Mouse (Mus musculus) forebrain, postnatal 0 days (tissue): ENCODE measurements around the gene Simc1. TPM values are rescaled to one million over a fixed set of nuclear protein-coding genes. Genes with fewer than 3 reads are reported as not detected.

Experiments used
- ATAC-seq: fragments of 200-750 bp; cut with Nextera tagmentation; 2 replicates; pipeline ENCODE4 v1.8.0; 2017; ENCODE audit warnings: mild to moderate bottlenecking, moderate library complexity
- DNase-seq: peaks from one replicate; pipeline ENCODE4 v3.0.0-alpha.2; 2015
- H3K27ac ChIP-seq: fragments of 300-500 bp; sonication (generic); 2 replicates; pipeline ENCODE4 v1.5.1; 2014; ENCODE audit warnings: low read depth, mild to moderate bottlenecking, antibody characterized with exemption, low read length, moderate library complexity, mixed read lengths
- H3K27me3 ChIP-seq: fragments of 300-500 bp; sonication (generic); 2 replicates; pipeline ENCODE4 v1.6.1; 2014; ENCODE audit warnings: mild to moderate bottlenecking, low read length, mixed read lengths; ENCODE audit not compliant: insufficient read depth
- H3K36me3 ChIP-seq: fragments of 300-500 bp; sonication (generic); 2 replicates; pipeline ENCODE4 v1.6.1; 2014; ENCODE audit warnings: mild to moderate bottlenecking, moderate library complexity; ENCODE audit not compliant: insufficient read depth
- H3K4me1 ChIP-seq: fragments of 300-500 bp; sonication (generic); 2 replicates; pipeline ENCODE4 v1.6.1; 2014; ENCODE audit warnings: antibody characterized with exemption; ENCODE audit not compliant: insufficient read depth
- H3K4me2 ChIP-seq: fragments of 300-500 bp; sonication (generic); 2 replicates; pipeline ENCODE4 v1.6.1; 2014; ENCODE audit warnings: low read depth, mild to moderate bottlenecking, moderate library complexity
- H3K4me3 ChIP-seq: fragments of 300-500 bp; sonication (generic); 2 replicates; pipeline ENCODE4 v1.5.1; 2014; ENCODE audit warnings: low read depth, low read length, mixed read lengths
- H3K9ac ChIP-seq: fragments of 300-500 bp; sonication (generic); 2 replicates; pipeline ENCODE4 v1.6.1; 2014; ENCODE audit warnings: mild to moderate bottlenecking
- H3K9me3 ChIP-seq: fragments of 300-500 bp; sonication (generic); 2 replicates; pipeline ENCODE4 v1.6.1; 2016; ENCODE audit warnings: low read length
- CTCF ChIP-seq: sonication (generic); IDR thresholded peaks from 2 replicates; pipeline ENCODE4 v1.5.1; 2016; ENCODE audit warnings: antibody characterized with exemption, control low read depth, low read depth
- WGBS: fragments of 180-500 bp; shearing (Covaris S2); extraction: QIAGEN DNeasy Blood & Tissue Kit; methylation state at CpG from one replicate; pipeline ENCODE4 v1.1.7; 2014; 5-methylcytosine and 5-hydroxymethylcytosine counted together
- polyA plus RNA-seq: library from polyadenylated mRNA; unstranded; fragments of >200 nt; fragmentation: Nextera tagmentation; extraction: Ambion mirVana; gene quantifications from 2 replicates; pipeline ENCODE4 v1.2.1, GENCODE M21; 2015
- total RNA-seq: library from RNA; depleted of rRNA; stranded (reverse); fragments of >200 nt; gene quantifications from 2 replicates; pipeline ENCODE4 v1.2.3, GENCODE M21; 2014; rRNA removed

Gene Simc1
- total RNA-seq (21.2 and 21.7 TPM in 2 replicates), polyA plus RNA-seq (7.4 and 9.1 TPM in 2 replicates)

DNA sequence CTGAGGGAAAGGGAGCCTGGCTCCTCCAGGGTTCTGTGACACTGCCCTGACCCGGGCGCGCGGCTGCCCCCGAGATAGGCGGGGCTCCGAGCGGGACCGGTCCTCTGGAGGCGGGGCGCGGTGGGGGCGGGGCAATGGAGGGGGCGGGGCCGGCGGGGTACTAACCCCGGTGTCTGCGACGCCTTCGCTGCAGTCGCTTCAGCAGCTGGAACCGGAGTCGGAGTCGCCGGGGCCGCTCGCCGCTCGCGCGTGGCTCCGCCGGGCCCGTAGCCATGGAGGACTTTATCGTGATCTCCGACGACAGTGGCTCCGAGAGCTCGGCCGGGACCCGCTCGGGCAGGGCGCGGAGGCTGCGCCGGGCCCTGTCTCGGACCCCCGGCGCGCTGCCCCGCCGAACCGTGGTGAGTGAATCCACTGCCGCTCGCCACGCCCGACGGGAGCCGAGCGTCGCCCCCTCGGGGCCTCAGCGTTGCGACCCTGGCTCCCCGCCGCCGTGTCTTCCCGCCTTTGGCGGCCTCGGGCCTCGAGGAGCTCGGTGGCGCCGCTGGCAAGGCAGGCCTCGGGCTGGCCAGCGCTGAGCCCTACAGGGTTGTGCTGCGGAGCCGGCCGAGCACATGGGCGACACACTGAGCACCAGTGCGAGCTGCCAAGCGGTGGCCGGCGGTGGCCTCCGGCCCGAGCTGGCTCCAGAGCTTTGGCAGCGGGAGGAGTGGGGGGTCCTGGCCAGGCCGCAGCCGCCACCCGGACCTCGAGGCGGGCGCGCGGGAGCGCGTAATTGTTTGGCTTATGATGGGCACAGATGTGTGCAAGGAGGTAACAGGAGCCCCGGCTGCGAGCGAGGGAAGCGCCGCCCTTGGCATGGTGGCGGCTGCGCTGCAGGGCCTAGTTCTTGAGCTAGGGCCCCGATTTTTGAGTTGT, at the start of gene Simc1:
Gene Simc1, plus strand, starts transcription at position 176 of the 918 bp plus-strand sequence.
- peak within 1 kb of the TSS; percentile 75 for H3K4me3 ChIP-seq
- H3K4me2 ChIP-seq, result peak within 1 kb of the TSS; percentile 81
- no peaks in the 10 kb centered on the region for H3K9me3 ChIP-seq
- peak within 1 kb of the TSS; percentile 94 for H3K9ac ChIP-seq
- H3K36me3 ChIP-seq, result no peaks in the 10 kb centered on the region
- no peaks in the 10 kb centered on the region; the same call in 1 of the 2 replicates for H3K27me3 ChIP-seq
- H3K27ac ChIP-seq, result peak within 1 kb of the TSS; percentile 85
- peak; percentile 73 for DNase-seq
- peak; percentile 6; the same call in 1 of the 2 replicates for TF ChIP-seq CTCF
- ATAC-seq, result peak; percentile 89
- peaks cover 8% of the 10 kb centered on the region; the same call in 1 of the 2 replicates for H3K4me1 ChIP-seq
- under 1% methylated on average over 98 of the region's 105 CpGs for WGBS

DNA sequence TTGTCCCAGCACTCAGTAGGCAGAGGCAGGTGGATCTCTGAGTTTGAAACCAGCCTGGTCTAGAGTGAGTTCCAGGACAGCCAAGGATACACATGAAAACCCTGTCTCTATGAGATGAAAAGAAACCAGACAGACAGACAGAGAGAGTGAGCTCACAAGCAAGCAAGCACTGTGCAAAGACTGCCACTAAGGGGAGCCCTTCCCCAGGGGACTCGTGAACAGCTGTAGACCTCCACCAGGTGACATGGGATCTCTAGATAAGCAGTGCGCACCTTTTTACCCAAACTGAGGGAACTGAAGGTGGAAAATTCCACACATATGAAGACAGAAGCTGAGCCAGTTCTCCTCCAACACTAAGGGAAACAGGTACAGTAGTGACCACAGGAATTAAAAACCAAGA, 46.5 kb upstream of the Simc1 start:
- H3K4me1 ChIP-seq, result no peaks in the 10 kb centered on the region
- peaks cover 72% of the 10 kb centered on the region for H3K36me3 ChIP-seq
- H3K27ac ChIP-seq, result no peak overlapping the region
- no peak overlapping the region for H3K4me3 ChIP-seq
- DNase-seq, result no peak
- peak; percentile 54 for TF ChIP-seq CTCF
- ATAC-seq, result no peak
- H3K4me2 ChIP-seq, result no peak overlapping the region
- no peak overlapping the region for H3K9ac ChIP-seq
- no peaks in the 10 kb centered on the region for H3K27me3 ChIP-seq
- 79% methylated on average over 2 of the region's 2 CpGs for WGBS
- H3K9me3 ChIP-seq, result no peaks in the 10 kb centered on the region

DNA sequence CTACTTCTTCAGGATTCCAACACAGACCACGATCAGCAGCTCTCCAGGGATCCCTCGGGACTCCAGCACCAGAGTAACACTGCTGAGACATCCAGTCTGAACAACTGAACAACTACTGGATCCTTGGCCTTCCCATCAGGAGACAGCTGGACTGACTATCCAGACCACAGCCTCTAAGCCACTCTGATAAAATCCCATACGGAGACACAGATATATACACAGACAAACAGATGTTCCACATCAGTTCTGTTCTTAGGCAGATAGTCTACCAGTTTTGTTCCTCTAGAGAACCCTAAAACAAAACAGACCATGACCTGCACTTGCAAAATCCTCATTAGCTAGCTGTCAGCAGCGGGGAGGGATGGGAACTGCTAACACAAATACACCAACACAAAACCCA, 44.3 kb upstream of the Simc1 start:
- Histone ChIP-seq H3K4me3 (no peak overlapping the region), H3K27ac (no peak overlapping the region), H3K36me3 (peaks cover 87% of the 10 kb centered on the region), H3K27me3 (no peaks in the 10 kb centered on the region), H3K4me2 (no peak overlapping the region), H3K4me1 (no peaks in the 10 kb centered on the region), H3K9ac (no peak overlapping the region), H3K9me3 (no peaks in the 10 kb centered on the region)
- ATAC-seq (no peak), DNase-seq (no peak)
- 91% methylated on average over 4 of the region's 4 CpGs for WGBS
- no peak for TF ChIP-seq CTCF

DNA sequence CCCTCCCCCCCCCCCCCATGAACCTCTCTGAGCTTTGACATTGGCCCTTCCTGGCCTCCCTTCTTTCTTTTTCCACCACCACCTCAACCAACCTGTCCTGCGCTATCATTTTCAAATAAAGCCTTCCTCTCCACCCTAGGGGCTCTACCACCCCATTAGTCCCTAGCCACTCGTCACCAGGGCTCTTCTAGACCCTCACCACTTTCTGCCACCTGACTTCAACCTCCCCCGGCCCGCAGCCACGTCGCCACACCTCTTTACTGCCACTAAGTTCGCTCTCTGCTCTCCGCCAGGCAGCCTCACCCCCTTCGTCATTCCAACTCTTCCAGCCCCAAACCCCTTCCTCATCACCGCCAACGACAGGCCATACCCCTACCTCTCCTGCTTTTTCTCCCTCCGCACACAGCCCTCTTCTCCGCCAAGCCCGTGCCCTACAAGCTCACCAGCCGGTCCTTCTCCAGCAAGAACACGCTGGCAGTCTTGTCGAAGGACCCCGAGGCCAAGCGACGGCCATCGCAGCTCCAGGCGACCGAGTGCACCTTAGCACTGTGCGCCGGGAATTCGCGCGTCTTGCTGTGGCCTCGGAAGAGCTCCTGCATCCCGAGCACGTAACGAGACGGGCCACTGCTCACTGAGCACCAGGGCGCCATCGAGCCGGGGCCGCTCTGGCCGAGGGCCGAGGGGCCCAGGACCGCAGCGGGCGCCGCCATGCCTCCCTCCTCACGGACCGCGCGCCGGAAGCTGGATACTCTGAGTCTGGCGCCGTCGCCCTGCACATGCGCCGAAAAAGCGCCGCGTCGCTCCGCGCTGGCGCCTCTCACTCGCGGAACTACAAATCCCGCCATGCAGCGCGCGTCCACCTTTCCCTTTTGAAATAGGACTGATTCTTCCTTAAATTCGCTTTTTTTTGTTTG, 35.2 kb upstream of the Simc1 start, which contains the start of gene Thoc3:
Gene Thoc3, minus strand, starts transcription at position 752 of the 914 bp plus-strand sequence.
- 1% methylated on average over 67 of the region's 67 CpGs for WGBS

DNA sequence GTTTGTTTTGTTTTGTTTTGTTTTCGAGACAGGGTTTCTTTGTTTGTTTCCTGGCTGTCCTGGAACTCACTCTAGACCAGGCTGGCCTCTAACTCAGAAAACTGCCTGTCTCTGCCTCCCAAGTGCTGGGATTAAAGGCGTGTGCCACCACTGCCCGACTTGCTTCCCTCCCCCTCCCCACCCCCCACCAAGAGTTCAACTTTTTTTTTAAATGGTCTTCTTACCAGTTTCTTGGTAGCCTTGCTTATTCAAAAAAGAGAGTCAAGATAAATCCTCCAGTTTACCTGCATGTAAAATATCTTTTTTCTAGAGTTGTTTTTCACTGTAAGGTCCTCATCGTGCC, 34.6 kb upstream of the Simc1 start:
- no peak overlapping the region for H3K9ac ChIP-seq
- 18% methylated on average over 4 of the region's 4 CpGs for WGBS
- no peaks in the 10 kb centered on the region for H3K27me3 ChIP-seq
- peaks cover 8% of the 10 kb centered on the region; the same call in 1 of the 2 replicates for H3K4me1 ChIP-seq
- peaks cover 25% of the 10 kb centered on the region for H3K36me3 ChIP-seq
- no peaks in the 10 kb centered on the region for H3K9me3 ChIP-seq
- ATAC-seq (peak; percentile 50), DNase-seq (no peak)
- TF ChIP-seq CTCF, result no peak
- H3K4me3 ChIP-seq, result peak overlapping the region; percentile 90
- no peak overlapping the region for H3K27ac ChIP-seq
- peak overlapping the region; percentile 81 for H3K4me2 ChIP-seq

More for the DNA sequence above, 35.2 kb upstream of the Simc1 start, which contains the start of gene Thoc3:
- Histone ChIP-seq H3K4me3 (peak within 1 kb of the TSS; percentile 90), H3K9ac (peak within 1 kb of the TSS; percentile 76), H3K4me1 (peaks cover 8% of the 10 kb centered on the region; the same call in 1 of the 2 replicates), H3K4me2 (peak within 1 kb of the TSS; percentile 81), H3K27me3 (no peaks in the 10 kb centered on the region), H3K27ac (peak within 1 kb of the TSS; percentile 36), H3K36me3 (peaks cover 31% of the 10 kb centered on the region), H3K9me3 (no peaks in the 10 kb centered on the region)
- TF ChIP-seq CTCF, result no peak
- DNase-seq (peak; percentile 93), ATAC-seq (peak; percentile 100)

DNA sequence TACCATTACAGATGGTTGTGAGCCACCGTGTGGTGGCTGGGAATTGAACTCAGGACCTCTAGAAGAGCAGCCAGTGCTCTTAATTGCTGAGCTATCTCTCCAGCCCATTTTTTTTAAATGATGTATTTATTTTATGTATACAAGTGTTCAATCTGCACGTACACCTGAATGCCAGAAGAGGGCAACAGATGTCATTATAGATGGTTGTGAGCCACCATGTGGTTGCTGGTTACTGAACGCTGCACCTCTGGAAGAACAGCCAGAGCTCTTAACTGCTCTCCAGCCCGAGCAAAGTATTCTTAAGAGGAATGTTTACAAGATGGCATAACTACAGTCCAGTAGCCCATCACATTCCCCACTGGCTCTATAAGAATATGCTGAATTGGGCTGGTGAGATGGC, 31.6 kb upstream of the Simc1 start:
- WGBS, result 87% methylated on average over 4 of the region's 4 CpGs
- TF ChIP-seq CTCF, result no peak
- Histone ChIP-seq H3K9me3 (no peaks in the 10 kb centered on the region), H3K27me3 (no peaks in the 10 kb centered on the region), H3K4me2 (no peak overlapping the region), H3K4me3 (no peak overlapping the region), H3K27ac (no peak overlapping the region), H3K36me3 (no peaks in the 10 kb centered on the region), H3K9ac (no peak overlapping the region), H3K4me1 (peaks cover 8% of the 10 kb centered on the region; the same call in 1 of the 2 replicates)
- DNase-seq (no peak), ATAC-seq (no peak)
